Mouse (Mus musculus): ENCODE measurements at regions not wholly inside any gene's neighbourhood (a gene's known extent, or its start where the extent isn't known, plus 50 kb on each side); places are given as distances from the start of the nearest gene placed in this dataset.

DNA sequence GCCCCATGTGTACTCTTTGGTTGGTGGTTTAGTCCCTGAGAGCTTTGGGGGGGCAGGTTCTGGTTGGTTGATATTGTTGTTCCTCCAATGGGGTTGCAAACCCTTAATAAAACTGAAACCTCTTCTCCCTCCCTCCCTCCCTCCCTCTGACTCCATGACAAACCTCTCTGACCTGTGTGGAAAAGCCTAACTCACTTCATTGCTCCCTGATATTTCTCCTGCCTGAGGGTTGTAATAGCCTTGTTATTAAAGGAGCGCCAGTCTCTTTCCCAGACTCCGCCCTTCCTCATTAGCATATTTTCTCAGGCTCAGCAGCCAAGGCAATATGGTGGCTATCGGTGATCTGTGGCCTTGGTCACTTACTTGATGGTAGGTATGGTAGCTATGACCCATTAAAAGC, 230.3 kb upstream of the Zfp703 start:
- no peaks in the 10 kb centered on the region for H3K27me3 ChIP-seq (ENCODE audit: insufficient read depth, low read length)
- no peak overlapping the region for H3K9ac ChIP-seq
- peaks cover 9% of the 10 kb centered on the region; the same call in 1 of the 2 replicates for H3K4me1 ChIP-seq (ENCODE audit: insufficient read depth)
- no peak overlapping the region for H3K4me2 ChIP-seq (ENCODE audit: low read depth)
- H3K36me3 ChIP-seq (ENCODE audit: insufficient read depth): no peaks in the 10 kb centered on the region
- 60% methylated on average over 3 of the region's 3 CpGs for WGBS
- H3K4me3 ChIP-seq (ENCODE audit: low read depth, low read length): no peak overlapping the region
- no peak overlapping the region for H3K27ac ChIP-seq (ENCODE audit: low read depth, low read length)
- no peak for TF ChIP-seq CTCF (IDR thresholded peaks at IDR 0.05; ENCODE audit: low read depth)
- no peak for ATAC-seq
- no peak for DNase-seq
- H3K9me3 ChIP-seq (ENCODE audit: low read length): no peaks in the 10 kb centered on the region

DNA sequence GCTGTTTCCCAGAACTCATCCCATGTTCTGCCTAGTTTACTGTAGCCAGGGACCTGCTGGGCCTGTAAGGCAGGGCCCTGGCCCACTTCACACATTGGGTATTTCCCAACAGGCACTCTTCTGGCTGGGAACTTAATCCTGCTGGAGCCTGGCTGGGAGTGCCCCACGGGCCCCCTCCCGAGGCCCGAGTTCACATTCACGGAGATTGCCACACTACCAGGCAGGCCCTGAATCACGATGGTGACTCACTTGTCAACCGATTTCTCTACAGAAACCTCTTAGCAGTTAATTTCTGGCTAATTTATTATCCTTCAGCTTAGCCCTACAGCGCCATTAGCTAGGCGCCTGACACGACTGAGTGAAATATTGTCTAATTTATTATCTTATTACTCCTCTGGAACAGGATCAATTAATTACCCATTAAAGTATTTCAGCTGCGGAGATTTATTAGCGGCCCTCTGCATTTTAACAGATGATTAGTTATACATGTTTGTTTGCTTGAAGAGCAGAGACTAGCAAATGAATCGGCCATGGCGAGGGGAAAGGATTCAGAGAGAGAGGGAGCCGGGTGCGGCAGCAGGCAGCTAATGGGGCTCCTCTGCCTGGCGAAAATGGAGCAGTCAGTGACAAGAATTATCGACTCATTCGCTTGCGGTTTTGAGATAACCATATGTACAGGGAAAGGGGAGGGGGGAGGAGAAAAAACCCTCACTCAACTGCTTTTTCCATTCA, 229.7 kb upstream of the Zfp703 start:
- Histone ChIP-seq H3K36me3 (ENCODE audit: insufficient read depth) (no peaks in the 10 kb centered on the region), H3K27ac (ENCODE audit: low read depth, low read length) (no peak overlapping the region), H3K4me2 (ENCODE audit: low read depth) (peak overlapping the region; percentile 17), H3K4me1 (ENCODE audit: insufficient read depth) (peaks cover 9% of the 10 kb centered on the region; the same call in 1 of the 2 replicates), H3K9ac (peak overlapping the region; percentile 4; the same call in 1 of the 2 replicates), H3K9me3 (ENCODE audit: low read length) (no peaks in the 10 kb centered on the region), H3K4me3 (ENCODE audit: low read depth, low read length) (no peak overlapping the region), H3K27me3 (ENCODE audit: insufficient read depth, low read length) (no peaks in the 10 kb centered on the region)
- DNase-seq (peak; percentile 30), ATAC-seq (peak; percentile 48; the same call in 1 of the 2 replicates)
- TF ChIP-seq CTCF (IDR thresholded peaks at IDR 0.05; ENCODE audit: low read depth): no peak
- WGBS: 22% methylated on average over 19 of the region's 19 CpGs

GRCm38 (mm10) chr8:26748161-26748971, 228.8 kb upstream of the Zfp703 start:
- ATAC-seq (peak; percentile 81), DNase-seq (peak; percentile 39)
- H3K4me1 ChIP-seq (ENCODE audit: insufficient read depth): peaks cover 9% of the 10 kb centered on the region; the same call in 1 of the 2 replicates
- 53% methylated on average over 13 of the region's 14 CpGs for WGBS
- no peaks in the 10 kb centered on the region for H3K27me3 ChIP-seq (ENCODE audit: insufficient read depth, low read length)
- H3K4me2 ChIP-seq (ENCODE audit: low read depth): no peak overlapping the region
- no peak overlapping the region for H3K27ac ChIP-seq (ENCODE audit: low read depth, low read length)
- no peaks in the 10 kb centered on the region for H3K9me3 ChIP-seq (ENCODE audit: low read length)
- no peaks in the 10 kb centered on the region for H3K36me3 ChIP-seq (ENCODE audit: insufficient read depth)
- no peak for TF ChIP-seq CTCF (IDR thresholded peaks at IDR 0.05; ENCODE audit: low read depth)
- H3K4me3 ChIP-seq (ENCODE audit: low read depth, low read length): no peak overlapping the region
- no peak overlapping the region for H3K9ac ChIP-seq

GRCm38 (mm10) chr8:26748972-26749291, 228.2 kb upstream of the Zfp703 start:
- Histone ChIP-seq H3K27ac (ENCODE audit: low read depth, low read length) (no peak overlapping the region), H3K27me3 (ENCODE audit: insufficient read depth, low read length) (no peaks in the 10 kb centered on the region), H3K4me2 (ENCODE audit: low read depth) (no peak overlapping the region), H3K36me3 (ENCODE audit: insufficient read depth) (no peaks in the 10 kb centered on the region), H3K4me1 (ENCODE audit: insufficient read depth) (peaks cover 9% of the 10 kb centered on the region; the same call in 1 of the 2 replicates), H3K9ac (no peak overlapping the region), H3K4me3 (ENCODE audit: low read depth, low read length) (no peak overlapping the region), H3K9me3 (ENCODE audit: low read length) (no peaks in the 10 kb centered on the region)
- DNase-seq (no peak), ATAC-seq (no peak)
- TF ChIP-seq CTCF (IDR thresholded peaks at IDR 0.05; ENCODE audit: low read depth): no peak
- 89% methylated on average over 1 of the region's 1 CpGs for WGBS

DNA sequence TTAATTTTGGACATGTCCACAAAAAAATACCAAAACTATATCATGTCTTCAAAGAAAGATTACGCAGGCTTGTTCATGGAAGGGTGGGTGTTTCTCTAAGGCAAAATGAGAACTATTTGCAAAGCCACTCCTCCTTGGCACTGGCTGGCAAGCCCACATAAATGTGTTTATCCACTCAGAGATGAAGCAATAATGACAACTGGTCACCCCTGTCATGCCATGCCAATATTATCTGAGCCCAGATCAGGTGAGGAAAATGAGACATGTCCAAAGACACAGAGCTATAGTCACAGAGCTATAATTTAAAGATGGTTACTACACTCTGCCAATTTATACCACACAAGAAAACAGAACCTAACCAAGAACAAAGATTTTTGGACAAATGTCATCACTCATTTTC, 227.0 kb upstream of the Zfp703 start:
- Histone ChIP-seq H3K4me2 (ENCODE audit: low read depth) (no peak overlapping the region), H3K9me3 (ENCODE audit: low read length) (no peaks in the 10 kb centered on the region), H3K4me3 (ENCODE audit: low read depth, low read length) (no peak overlapping the region), H3K36me3 (ENCODE audit: insufficient read depth) (no peaks in the 10 kb centered on the region), H3K4me1 (ENCODE audit: insufficient read depth) (peaks cover 9% of the 10 kb centered on the region; the same call in 1 of the 2 replicates), H3K27ac (ENCODE audit: low read depth, low read length) (no peak overlapping the region), H3K27me3 (ENCODE audit: insufficient read depth, low read length) (no peaks in the 10 kb centered on the region), H3K9ac (no peak overlapping the region)
- TF ChIP-seq CTCF (IDR thresholded peaks at IDR 0.05; ENCODE audit: low read depth): no peak
- DNase-seq (no peak), ATAC-seq (no peak)
- 95% methylated on average over 1 of the region's 1 CpGs for WGBS

DNA sequence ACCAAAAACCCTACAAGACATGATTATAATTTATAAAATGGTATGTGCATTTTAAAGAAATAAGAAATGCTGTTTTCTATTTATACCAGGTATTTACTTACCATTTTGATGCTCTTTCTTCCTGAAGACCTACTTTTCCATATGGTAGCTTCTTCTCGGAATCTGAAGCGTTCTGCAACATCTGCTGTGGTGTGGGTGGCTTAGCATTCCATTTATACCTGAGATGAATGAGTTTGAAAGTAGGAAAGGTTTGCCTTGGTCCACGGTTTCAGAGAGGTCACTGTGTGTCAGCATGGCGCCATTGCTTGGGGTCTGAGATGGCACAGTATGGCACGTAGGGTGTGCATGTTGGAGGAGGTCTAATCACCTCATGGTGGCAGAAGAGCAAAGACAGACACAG, 225.5 kb upstream of the Zfp703 start:
- ATAC-seq: no peak
- Histone ChIP-seq H3K9me3 (ENCODE audit: low read length) (no peaks in the 10 kb centered on the region), H3K9ac (no peak overlapping the region), H3K4me3 (ENCODE audit: low read depth, low read length) (no peak overlapping the region), H3K4me2 (ENCODE audit: low read depth) (no peak overlapping the region), H3K4me1 (ENCODE audit: insufficient read depth) (peaks cover 9% of the 10 kb centered on the region; the same call in 1 of the 2 replicates), H3K27me3 (ENCODE audit: insufficient read depth, low read length) (no peaks in the 10 kb centered on the region), H3K36me3 (ENCODE audit: insufficient read depth) (no peaks in the 10 kb centered on the region), H3K27ac (ENCODE audit: low read depth, low read length) (no peak overlapping the region)
- WGBS: 96% methylated on average over 5 of the region's 5 CpGs
- TF ChIP-seq CTCF (IDR thresholded peaks at IDR 0.05; ENCODE audit: low read depth): no peak
- no peak for DNase-seq

- H3K9ac ChIP-seq: no peak overlapping the region
- H3K4me3 ChIP-seq (ENCODE audit: low read depth, low read length): no peak overlapping the region
- no peak overlapping the region for H3K4me2 ChIP-seq (ENCODE audit: low read depth)
- ATAC-seq: peak; percentile 83
- no peak for DNase-seq
- H3K27me3 ChIP-seq (ENCODE audit: insufficient read depth, low read length): no peaks in the 10 kb centered on the region
- 0 out of 2 replicates have a peak, but pooled peaks cover 3% of the 10 kb centered on the region for H3K9me3 ChIP-seq (ENCODE audit: low read length)
- TF ChIP-seq CTCF (IDR thresholded peaks at IDR 0.05; ENCODE audit: low read depth): no peak
- H3K27ac ChIP-seq (ENCODE audit: low read depth, low read length): no peak overlapping the region
- WGBS: 30% methylated on average over 2 of the region's 2 CpGs
- H3K36me3 ChIP-seq (ENCODE audit: insufficient read depth): no peaks in the 10 kb centered on the region
- no peaks in the 10 kb centered on the region for H3K4me1 ChIP-seq (ENCODE audit: insufficient read depth)
Measured at GRCm38 (mm10) chr8:26756452-26756851, 220.7 kb upstream of the Zfp703 start.
